9 mouse cellular contexts compared by ENCODE assay signal in genomic region chr12:102128081-102128790, GRCm38 (mm10). TPM values are rescaled to one million over a fixed set of nuclear protein-coding genes. Genes with fewer than 3 reads are reported as not detected.
DNase-seq lines count a peak whose midpoint lies in the region; ATAC-seq and TF ChIP-seq lines count a peak whose summit lies in the region.
"Had no signal": no experiment of that assay in that cellular context is flagged by ENCODE, and none has a peak within 500 bp of the region (broad histone marks: within the 10 kb centered on the region; RNA-seq: fewer than 3 reads in every experiment).

Gene Slc24a4 (plus strand): TSS chr12:102128733.

- peak within 1 kb of the TSS; percentile 43 for H3K4me3 ChIP-seq in cerebellum, adult 2 months (replicated peaks; ENCODE audit: insufficient read depth, low read depth, low read length)
- H3K4me3 ChIP-seq in ES-Bruce4 (ENCODE audit: low read depth, low read length) = peak within 1 kb of the TSS; percentile 64
- peak within 1 kb of the TSS; percentile 48 for H3K4me3 ChIP-seq in forebrain, embryonic 11.5 days (ENCODE audit: low read depth, low read length)
- peak within 1 kb of the TSS; percentile 44 for H3K4me3 ChIP-seq in hindbrain, postnatal 0 days (ENCODE audit: low read length)
- H3K4me3 ChIP-seq in liver, embryonic 11.5 days (ENCODE audit: low read depth, low read length) = peak within 1 kb of the TSS; percentile 45
- peak within 1 kb of the TSS; percentile 48 for H3K4me3 ChIP-seq in neural tube, embryonic 12.5 days

- H3K4me2 ChIP-seq in forebrain, embryonic 11.5 days (ENCODE audit: low read depth, low read length, severe bottlenecking) = peak within 1 kb of the TSS; percentile 97
- H3K4me2 ChIP-seq in hindbrain, postnatal 0 days (ENCODE audit: low read depth, low read length) = peak within 1 kb of the TSS; percentile 98
- H3K4me2 ChIP-seq in liver, embryonic 11.5 days = peak within 1 kb of the TSS; percentile 77
- H3K4me2 ChIP-seq in neural tube, embryonic 12.5 days (replicated peaks) = peak within 1 kb of the TSS; percentile 96

- H3K36me3 ChIP-seq in ES-Bruce4 (ENCODE audit: control insufficient read depth, insufficient read depth, low read length, poor library complexity, severe bottlenecking) = no peaks in the 10 kb centered on the region
- H3K36me3 ChIP-seq in forebrain, embryonic 11.5 days (ENCODE audit: control insufficient read depth, insufficient read depth, low read length) = no peaks in the 10 kb centered on the region
- no peaks in the 10 kb centered on the region for H3K36me3 ChIP-seq in hindbrain, postnatal 0 days (ENCODE audit: insufficient read depth, low read length)
- H3K36me3 ChIP-seq in liver, embryonic 11.5 days (ENCODE audit: control insufficient read depth, insufficient read depth, low read length) = no peaks in the 10 kb centered on the region
- H3K36me3 ChIP-seq in neural tube, embryonic 12.5 days = no peaks in the 10 kb centered on the region

- H3K9me3 ChIP-seq in ES-Bruce4 (replicated peaks; ENCODE audit: control insufficient read depth, insufficient read depth, low read length, poor library complexity, severe bottlenecking) = no peaks in the 10 kb centered on the region
- no peaks in the 10 kb centered on the region for H3K9me3 ChIP-seq in forebrain, embryonic 11.5 days (ENCODE audit: control insufficient read depth, low read length)
- no peaks in the 10 kb centered on the region for H3K9me3 ChIP-seq in hindbrain, postnatal 0 days (ENCODE audit: low read length)
- no peaks in the 10 kb centered on the region for H3K9me3 ChIP-seq in liver, embryonic 11.5 days (ENCODE audit: control insufficient read depth, low read length)
- H3K9me3 ChIP-seq in neural tube, embryonic 12.5 days = no peaks in the 10 kb centered on the region

- peak; percentile 69 for ATAC-seq in forebrain, embryonic 11.5 days (replicated peaks; ENCODE audit: low FRiP score)
- peak; percentile 52 for ATAC-seq in hindbrain, postnatal 0 days
- no peak for ATAC-seq in liver, embryonic 11.5 days (replicated peaks; ENCODE audit: low FRiP score)
- ATAC-seq in neural tube, embryonic 12.5 days (ENCODE audit: low FRiP score, low read depth) = peak; percentile 49

- 1% methylated on average over 31 of the region's 34 CpGs for WGBS in cerebellum, adult 2 months
- under 1% methylated on average over 32 of the region's 34 CpGs for WGBS in forebrain, embryonic 11.5 days
- under 1% methylated on average over 32 of the region's 34 CpGs for whole genome bisulfite sequencing in hindbrain, postnatal 0 days
- 2% methylated on average over 34 of the region's 34 CpGs for WGBS in liver, embryonic 11.5 days
- WGBS in neural tube, embryonic 12.5 days = under 1% methylated on average over 33 of the region's 34 CpGs

- H3K27me3 ChIP-seq in cerebellum, adult 2 months (ENCODE audit: control insufficient read depth, insufficient read depth, low read length) = peaks cover 2% of the 10 kb centered on the region; the same call in 1 of the 2 replicates
- peaks cover 20% of the 10 kb centered on the region for H3K27me3 ChIP-seq in ES-Bruce4 (ENCODE audit: control insufficient read depth, insufficient read depth, low read length, poor library complexity, severe bottlenecking)
- H3K27me3 ChIP-seq in forebrain, embryonic 11.5 days (ENCODE audit: control insufficient read depth, insufficient read depth, low read length) = peaks cover 39% of the 10 kb centered on the region
- H3K27me3 ChIP-seq in hindbrain, postnatal 0 days (ENCODE audit: insufficient read depth, low read length) = peaks cover 14% of the 10 kb centered on the region
- H3K27me3 ChIP-seq in liver, embryonic 11.5 days (replicated peaks; ENCODE audit: control insufficient read depth, insufficient read depth, low read length) = peaks cover 61% of the 10 kb centered on the region
- peaks cover 56% of the 10 kb centered on the region for H3K27me3 ChIP-seq in neural tube, embryonic 12.5 days (replicated peaks)

- no peak for TF ChIP-seq EP300 in ES-Bruce4 (IDR thresholded peaks at IDR 0.05; ENCODE audit: insufficient read depth, low read depth, low read length)

- H3K27ac ChIP-seq in cerebellum, adult 2 months (ENCODE audit: insufficient read depth, low read length) = no peak within 1 kb of the TSS
- H3K27ac ChIP-seq in ES-Bruce4 (ENCODE audit: insufficient read depth, low read length) = no peak within 1 kb of the TSS
- no peak within 1 kb of the TSS for H3K27ac ChIP-seq in forebrain, embryonic 11.5 days (ENCODE audit: low read depth, low read length)
- H3K27ac ChIP-seq in hindbrain, postnatal 0 days = no peak within 1 kb of the TSS
- no peak within 1 kb of the TSS for H3K27ac ChIP-seq in liver, embryonic 11.5 days (ENCODE audit: low read depth, low read length)
- no peak within 1 kb of the TSS for H3K27ac ChIP-seq in neural tube, embryonic 12.5 days

- TF ChIP-seq POLR2A in cerebellum, adult 2 months (IDR thresholded peaks at IDR 0.05; ENCODE audit: borderline replicate concordance, insufficient read depth, low read length) = no peak
- no peak for TF ChIP-seq POLR2A in ES-Bruce4 (IDR thresholded peaks at IDR 0.05; ENCODE audit: insufficient read depth, low read length)

- H3K4me1 ChIP-seq in cerebellum, adult 2 months (ENCODE audit: control insufficient read depth, insufficient read depth, low read length) = no peaks in the 10 kb centered on the region
- H3K4me1 ChIP-seq in ES-Bruce4 (ENCODE audit: control insufficient read depth, insufficient read depth, low read length) = no peaks in the 10 kb centered on the region
- peaks cover 14% of the 10 kb centered on the region for H3K4me1 ChIP-seq in forebrain, embryonic 11.5 days (replicated peaks; ENCODE audit: control insufficient read depth, insufficient read depth, low read length)
- H3K4me1 ChIP-seq in hindbrain, postnatal 0 days (ENCODE audit: insufficient read depth, low read length) = peaks cover 11% of the 10 kb centered on the region; the same call in 1 of the 2 replicates
- no peaks in the 10 kb centered on the region for H3K4me1 ChIP-seq in liver, embryonic 11.5 days (replicated peaks; ENCODE audit: control insufficient read depth, insufficient read depth, low read length)
- peaks cover 18% of the 10 kb centered on the region for H3K4me1 ChIP-seq in neural tube, embryonic 12.5 days

- TF ChIP-seq CTCF in cerebellum, adult 2 months (IDR thresholded peaks at IDR 0.05; ENCODE audit: borderline replicate concordance, insufficient read depth, low read depth, low read length) = no peak
- TF ChIP-seq CTCF in ES-Bruce4 (IDR thresholded peaks at IDR 0.05; ENCODE audit: low read depth, low read length) = no peak
- no peak for TF ChIP-seq CTCF in hindbrain, postnatal 0 days (IDR thresholded peaks at IDR 0.05; ENCODE audit: low read depth)

- DNase-seq in cerebellum, adult 2 months = peak; percentile 15 to 37
- no peak for DNase-seq in cerebellum, adult 11 months
- DNase-seq in forebrain, embryonic 11.5 days (ENCODE audit: low spot score) = peak; percentile 65
- DNase-seq in hindbrain, postnatal 0 days (ENCODE audit: low spot score) = peak; percentile 23
- peak; percentile 36 for DNase-seq in liver, embryonic 11.5 days (ENCODE audit: low spot score)
- DNase-seq in spleen, postnatal 4 days (ENCODE audit: low spot score in 2 of 2) = no peak

- H3K9ac ChIP-seq in ES-Bruce4 (ENCODE audit: low read depth, poor library complexity, severe bottlenecking) = peak within 1 kb of the TSS; percentile 37
- peak within 1 kb of the TSS; percentile 52 for H3K9ac ChIP-seq in forebrain, embryonic 11.5 days (ENCODE audit: low read length)
- H3K9ac ChIP-seq in hindbrain, postnatal 0 days (replicated peaks; ENCODE audit: low read length) = peak within 1 kb of the TSS; percentile 44
- no peak within 1 kb of the TSS for H3K9ac ChIP-seq in liver, embryonic 11.5 days (ENCODE audit: low read depth, low read length)
- peak within 1 kb of the TSS; percentile 44; the same call in 1 of the 2 replicates for H3K9ac ChIP-seq in neural tube, embryonic 12.5 days

RNA-seq across cellular contexts. Expression of gene Slc24a4, which starts in this region (rescaled TPM):
- polyA plus RNA-seq in cerebellum, adult 2 months (2012; rRNA removed) = 3.4 TPM in 2 replicates
- polyA plus RNA-seq in ES-Bruce4 (2011; ENCODE audit: insufficient read depth, insufficient read length, low read depth, missing spikeins) = not detected in 2 replicates
- polyA plus RNA-seq in forebrain, embryonic 11.5 days (2014; fragmentation: Nextera tagmentation; extraction: Ambion mirVana) = 0.13 and 0.16 TPM in 2 replicates
- 4.5 and 7.2 TPM in 2 replicates for total RNA-seq in hindbrain, postnatal 0 days (2014; rRNA removed)
- polyA plus RNA-seq in hindbrain, postnatal 0 days (2015; fragmentation: Nextera tagmentation; extraction: Ambion mirVana) = 2.0 and 2.3 TPM in 2 replicates
- 0.04 and 0.12 TPM in 2 replicates for polyA plus RNA-seq in liver, embryonic 11.5 days (2014; fragmentation: Nextera tagmentation; extraction: Ambion mirVana)
- 0.39 and 0.46 TPM in 2 replicates for polyA plus RNA-seq in neural tube, embryonic 12.5 days (2016; fragmentation: Nextera tagmentation; extraction: Ambion mirVana)
- polyA plus RNA-seq: C2C12 had no signal

Comparison
In these comparisons a context has a peak if more than half of its experiments do, and no peak if none do; other contexts are left out.
1. DNase-seq: peak in cerebellum, adult 2 months (2 of 2) and hindbrain, postnatal 0 days (single experiment); none in cerebellum, adult 11 months (single experiment) and spleen, postnatal 4 days (0 of 2).
2. Peak in DNase-seq, ATAC-seq, H3K4me3 ChIP-seq, H3K9ac ChIP-seq and H3K4me2 ChIP-seq in forebrain, embryonic 11.5 days; RNA of the gene not detected or under 1 TPM.
3. Peak in DNase-seq, H3K4me3 ChIP-seq and H3K4me2 ChIP-seq in liver, embryonic 11.5 days; RNA of the gene not detected or under 1 TPM.
4. Peak in ATAC-seq, H3K4me3 ChIP-seq, H3K9ac ChIP-seq and H3K4me2 ChIP-seq in neural tube, embryonic 12.5 days; RNA of the gene not detected or under 1 TPM.
5. Peak in every context shown above with its lines, with median percentiles within 50 percentile points of each other: H3K4me3 ChIP-seq and H3K4me2 ChIP-seq.